Mouse (Mus musculus): Measurements from ENCODE around the gene Lrrn2. TPM values are rescaled to one million over a fixed set of nuclear protein-coding genes. Genes with fewer than 3 reads are reported as not detected.

Gene Lrrn2
- polyA plus RNA-seq, 1 experiment from 2014 or later, result 3.4 TPM

DNA sequence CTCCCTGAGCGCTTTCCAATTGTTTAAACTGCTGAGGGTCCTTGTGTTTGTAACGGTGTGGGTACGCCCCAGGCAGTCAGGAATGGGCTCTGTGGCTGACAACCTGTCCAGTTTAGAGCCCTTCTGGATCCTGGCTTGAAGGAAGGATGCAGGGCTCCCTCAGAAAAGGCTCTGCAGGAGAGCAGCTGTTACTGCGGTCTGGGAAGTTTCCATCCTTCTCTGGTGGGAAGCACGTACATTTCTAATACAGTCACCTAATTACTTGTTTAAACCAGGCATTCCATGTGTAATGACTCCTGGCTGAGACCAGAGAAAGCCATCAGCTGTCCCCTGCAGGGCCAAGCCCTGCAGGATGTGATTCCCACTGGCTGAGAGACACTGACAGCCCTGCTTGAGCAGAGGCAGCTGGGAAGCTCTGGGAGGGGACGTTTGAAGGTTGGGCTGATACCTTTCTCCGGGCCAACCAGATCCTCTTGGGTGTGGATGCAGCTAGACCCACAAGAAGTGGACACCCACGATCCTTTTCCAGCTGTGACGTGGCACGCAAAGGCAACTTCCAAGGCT, 38.1 kb downstream of the Lrrn2 start:
- Histone ChIP-seq H3K9me3 (no peaks in the 10 kb centered on the region), H3K4me3 (no peak overlapping the region), H3K4me1 (peaks cover 40% of the 10 kb centered on the region), H3K27ac (replicated peaks) (0 out of 2 replicates have a peak overlapping the region, but pooled peaks have one; percentile 16), H3K27me3 (replicated peaks; ENCODE audit: low read depth, poor library complexity, severe bottlenecking) (peaks cover 94% of the 10 kb centered on the region), H3K36me3 (replicated peaks) (no peaks in the 10 kb centered on the region)
- no peak for DNase-seq (ENCODE audit: low spot score)
- 22% methylated on average over 10 of the region's 10 CpGs for WGBS

DNA sequence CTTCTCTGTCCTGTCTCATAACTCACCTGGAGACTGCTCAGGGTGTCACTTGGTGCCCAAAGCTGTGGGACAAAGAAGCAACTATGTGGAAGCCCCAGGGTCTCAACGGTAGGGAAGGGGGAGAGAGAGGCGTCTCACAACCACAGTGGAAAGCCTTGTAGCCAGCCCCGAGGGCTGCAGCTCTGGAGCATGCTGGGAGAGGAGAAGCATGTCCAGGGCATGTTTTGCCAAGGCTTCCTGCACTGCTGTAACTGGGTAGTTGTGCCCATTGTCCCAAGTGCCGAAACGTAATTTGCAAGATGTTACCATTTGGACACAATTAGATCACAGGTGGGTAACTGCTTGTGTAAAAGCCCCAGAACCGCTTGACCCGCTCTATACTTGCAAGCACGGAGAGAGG, 39.2 kb downstream of the Lrrn2 start:
- 75% methylated on average over 8 of the region's 8 CpGs for WGBS
- H3K4me3 ChIP-seq, result no peak overlapping the region
- peaks cover 39% of the 10 kb centered on the region for H3K4me1 ChIP-seq
- H3K9me3 ChIP-seq, result no peaks in the 10 kb centered on the region
- no peak for DNase-seq (ENCODE audit: low spot score)
- peaks cover 87% of the 10 kb centered on the region for H3K27me3 ChIP-seq (replicated peaks; ENCODE audit: low read depth, poor library complexity, severe bottlenecking)
- no peaks in the 10 kb centered on the region for H3K36me3 ChIP-seq (replicated peaks)
- H3K27ac ChIP-seq (replicated peaks), result no peak overlapping the region

DNA sequence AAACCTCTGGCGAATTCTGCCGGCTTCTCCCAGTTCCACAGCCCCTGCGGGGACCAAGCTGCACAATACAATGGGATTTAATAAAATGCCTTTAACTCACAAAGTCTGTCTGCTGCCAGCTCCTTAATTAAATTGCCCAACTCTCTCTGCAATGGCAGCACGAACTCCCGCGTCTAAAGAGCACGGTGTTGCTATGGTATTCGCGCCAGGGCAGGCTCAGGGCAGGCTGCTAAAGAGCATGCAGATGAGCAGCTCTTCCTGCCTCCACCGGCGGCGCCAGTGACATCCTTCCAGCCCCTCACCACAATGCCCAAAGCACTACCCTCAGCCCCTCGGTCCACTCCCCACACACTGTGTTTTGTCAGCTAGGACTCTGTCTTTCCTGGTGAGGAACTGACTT, 41.0 kb downstream of the Lrrn2 start:
- no peaks in the 10 kb centered on the region for H3K9me3 ChIP-seq
- H3K4me3 ChIP-seq, result peak overlapping the region; percentile 27; the same call in 1 of the 2 replicates
- 7% methylated on average over 13 of the region's 13 CpGs for whole genome bisulfite sequencing
- H3K4me1 ChIP-seq, result peaks cover 39% of the 10 kb centered on the region
- H3K27me3 ChIP-seq (replicated peaks; ENCODE audit: low read depth, poor library complexity, severe bottlenecking), result peaks cover 70% of the 10 kb centered on the region
- H3K27ac ChIP-seq (replicated peaks), result 0 out of 2 replicates have a peak overlapping the region, but pooled peaks have one; percentile 0
- no peaks in the 10 kb centered on the region for H3K36me3 ChIP-seq (replicated peaks)
- DNase-seq (ENCODE audit: low spot score), result peak; percentile 46

DNA sequence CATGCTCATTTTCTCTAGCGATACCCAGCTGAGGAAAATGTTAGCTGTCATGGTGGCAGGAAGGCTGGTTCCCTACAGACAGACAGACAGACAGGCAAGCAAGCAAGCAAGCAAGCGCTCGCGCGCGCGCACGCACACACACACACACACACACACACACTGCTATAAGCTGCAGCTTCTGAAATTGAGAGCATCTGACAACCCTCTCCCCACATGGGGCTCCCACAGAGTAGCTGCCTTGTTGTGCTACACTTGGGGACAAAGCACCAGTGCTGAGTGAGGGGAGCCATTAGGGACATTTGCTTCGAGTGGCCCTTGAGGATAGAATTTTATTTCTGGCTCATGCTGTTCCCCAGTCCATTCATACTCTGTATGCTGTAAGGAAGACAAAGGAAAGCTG, 42.2 kb downstream of the Lrrn2 start:
- Histone ChIP-seq H3K4me1 (peaks cover 38% of the 10 kb centered on the region), H3K36me3 (replicated peaks) (no peaks in the 10 kb centered on the region), H3K4me3 (no peak overlapping the region), H3K9me3 (no peaks in the 10 kb centered on the region), H3K27ac (replicated peaks) (no peak overlapping the region), H3K27me3 (replicated peaks; ENCODE audit: low read depth, poor library complexity, severe bottlenecking) (peaks cover 58% of the 10 kb centered on the region)
- 86% methylated on average over 9 of the region's 9 CpGs for WGBS
- DNase-seq (ENCODE audit: low spot score), result no peak

DNA sequence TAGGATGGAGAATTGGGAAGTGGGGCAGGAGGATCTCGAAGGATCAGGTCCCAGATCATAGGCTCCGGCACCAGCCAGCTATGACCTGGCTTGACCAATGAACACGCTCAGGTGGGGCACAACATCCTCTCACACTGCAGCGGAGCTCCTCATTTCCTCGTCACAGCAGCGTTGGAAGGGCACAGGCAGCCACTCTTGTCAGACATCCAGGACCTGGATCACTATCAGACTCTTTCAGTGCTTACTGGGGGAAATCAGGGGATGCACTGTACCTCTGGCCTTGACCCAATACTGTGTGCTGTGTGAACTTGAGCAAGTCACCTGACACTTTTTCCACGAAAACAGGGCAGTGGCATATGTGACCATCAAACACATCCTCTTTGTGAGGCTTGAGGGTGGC, 45.2 kb downstream of the Lrrn2 start:
- Histone ChIP-seq H3K27me3 (replicated peaks; ENCODE audit: low read depth, poor library complexity, severe bottlenecking) (peaks cover 35% of the 10 kb centered on the region), H3K9me3 (no peaks in the 10 kb centered on the region), H3K4me3 (no peak overlapping the region), H3K36me3 (replicated peaks) (no peaks in the 10 kb centered on the region), H3K27ac (replicated peaks) (no peak overlapping the region), H3K4me1 (peaks cover 36% of the 10 kb centered on the region)
- WGBS, result 85% methylated on average over 7 of the region's 7 CpGs
- no peak for DNase-seq (ENCODE audit: low spot score)

DNA sequence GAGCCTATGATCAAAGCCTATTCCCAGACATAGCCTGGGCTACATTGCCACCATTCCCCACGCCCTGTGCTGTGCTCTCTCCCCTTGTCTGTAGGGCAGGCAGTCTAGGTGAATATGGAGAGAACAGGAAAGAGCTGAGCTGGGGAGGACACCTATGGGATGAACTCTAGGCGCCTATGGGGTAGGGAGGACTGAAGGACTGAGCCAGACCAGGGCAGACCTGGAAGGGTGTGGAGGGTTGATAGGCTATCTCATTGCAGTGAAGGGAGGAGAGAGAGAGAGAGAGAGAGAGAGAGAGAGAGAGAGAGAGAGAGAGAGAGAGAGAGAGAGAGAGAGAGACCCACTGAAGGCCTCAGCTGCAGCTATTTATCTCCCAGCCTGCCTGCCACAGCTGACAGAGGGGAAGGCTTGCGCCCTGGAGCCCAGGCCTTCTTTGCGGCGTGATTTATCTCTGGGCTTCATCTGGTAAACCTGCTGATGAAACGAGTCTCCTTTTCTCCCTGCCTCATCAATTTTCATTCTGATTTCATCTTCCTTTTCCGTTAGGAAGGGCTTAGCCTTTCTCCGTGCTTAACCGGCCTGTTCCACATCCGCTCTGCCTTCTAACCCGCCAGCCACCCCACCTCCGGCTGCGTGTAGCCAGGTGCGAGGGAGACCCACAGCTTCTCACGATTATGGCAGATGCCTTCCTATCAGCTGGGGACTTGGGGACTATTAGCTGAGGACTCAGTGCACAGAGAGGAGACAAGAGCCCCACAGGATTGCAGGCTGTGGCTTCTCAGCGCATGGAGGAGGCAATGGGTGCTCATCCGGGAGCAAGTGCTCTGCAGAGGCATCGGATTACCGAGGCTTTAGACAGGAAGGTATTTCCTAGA, 48.2 kb downstream of the Lrrn2 start:
- Histone ChIP-seq H3K27ac (replicated peaks) (no peak overlapping the region), H3K36me3 (replicated peaks) (no peaks in the 10 kb centered on the region), H3K4me1 (peaks cover 12% of the 10 kb centered on the region), H3K27me3 (replicated peaks; ENCODE audit: low read depth, poor library complexity, severe bottlenecking) (peaks cover 16% of the 10 kb centered on the region; the same call in 1 of the 2 replicates), H3K4me3 (no peak overlapping the region), H3K9me3 (no peaks in the 10 kb centered on the region)
- WGBS, result 57% methylated on average over 19 of the region's 19 CpGs
- DNase-seq (ENCODE audit: low spot score), result no peak

DNA sequence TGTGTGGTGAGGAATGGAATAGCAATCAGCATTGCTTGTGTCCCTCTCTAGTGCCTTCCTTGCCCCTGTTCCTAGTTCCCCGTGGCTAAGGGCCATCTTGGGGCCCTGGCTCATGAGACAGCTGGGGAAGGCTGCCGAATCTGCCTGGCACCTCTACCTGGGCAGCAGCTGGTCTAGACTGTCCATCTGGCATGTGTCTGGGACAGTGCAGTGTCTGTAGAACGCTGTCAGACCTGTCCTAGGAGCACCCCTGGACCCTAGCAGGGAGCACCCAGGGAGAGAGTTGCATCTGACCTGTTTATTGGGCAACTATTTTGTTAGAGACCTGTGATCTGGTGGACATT, 48.8 kb downstream of the Lrrn2 start:
- no peaks in the 10 kb centered on the region for H3K9me3 ChIP-seq
- H3K27ac ChIP-seq (replicated peaks), result no peak overlapping the region
- no peak overlapping the region for H3K4me3 ChIP-seq
- no peaks in the 10 kb centered on the region for H3K36me3 ChIP-seq (replicated peaks)
- H3K27me3 ChIP-seq (replicated peaks; ENCODE audit: low read depth, poor library complexity, severe bottlenecking), result peaks cover 19% of the 10 kb centered on the region
- WGBS, result 66% methylated on average over 3 of the region's 3 CpGs
- no peak for DNase-seq (ENCODE audit: low spot score)
- H3K4me1 ChIP-seq, result peaks cover 12% of the 10 kb centered on the region

DNA sequence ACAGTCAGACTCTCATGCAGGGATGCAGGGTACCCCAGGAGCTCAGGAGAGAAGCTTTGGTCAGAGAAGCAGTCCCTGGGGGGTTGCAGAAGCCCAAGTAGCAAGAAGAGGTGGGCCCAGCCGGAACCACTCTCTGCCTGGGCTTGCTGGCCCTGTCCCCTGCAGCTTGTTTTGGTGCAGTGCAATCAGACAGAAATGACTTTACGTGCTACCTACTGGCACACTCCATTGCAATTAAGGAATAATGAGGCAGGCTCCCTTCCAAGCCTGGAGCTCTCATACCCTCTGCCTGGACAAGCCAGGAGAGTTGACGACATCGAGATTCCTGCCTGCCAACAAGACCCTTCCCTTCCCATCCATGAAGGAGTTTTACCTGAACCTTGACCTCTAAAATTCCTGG, 50.2 kb downstream of the Lrrn2 start:
- WGBS, result 76% methylated on average over 4 of the region's 4 CpGs
- H3K4me1 ChIP-seq, result peaks cover 21% of the 10 kb centered on the region
- H3K9me3 ChIP-seq, result no peaks in the 10 kb centered on the region
- H3K36me3 ChIP-seq (replicated peaks), result no peaks in the 10 kb centered on the region
- H3K27ac ChIP-seq (replicated peaks), result no peak overlapping the region
- no peak overlapping the region for H3K4me3 ChIP-seq
- no peak for DNase-seq (ENCODE audit: low spot score)
- H3K27me3 ChIP-seq (replicated peaks; ENCODE audit: low read depth, poor library complexity, severe bottlenecking), result peaks cover 23% of the 10 kb centered on the region

DNA sequence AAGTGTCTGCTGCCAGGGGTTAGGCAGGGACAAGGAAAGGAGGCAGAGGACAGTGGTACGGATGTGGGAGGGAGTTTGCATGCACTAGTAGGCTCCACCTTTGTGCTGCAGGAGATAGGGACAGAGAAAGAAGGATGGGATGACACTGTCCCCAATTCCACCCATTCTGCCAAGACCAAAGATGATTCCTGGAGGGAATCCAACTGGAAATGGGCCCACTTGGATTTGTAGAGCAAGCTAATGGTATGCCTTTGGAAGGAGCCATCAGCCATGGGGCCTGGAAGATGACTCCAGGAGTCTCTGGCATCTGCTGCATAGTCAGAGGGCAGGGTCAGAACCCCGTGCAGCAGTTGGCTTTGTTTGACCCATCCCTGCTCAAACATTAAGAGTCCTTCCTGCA, 52.3 kb downstream of the Lrrn2 start:
- peaks cover 23% of the 10 kb centered on the region for H3K27me3 ChIP-seq (replicated peaks; ENCODE audit: low read depth, poor library complexity, severe bottlenecking)
- WGBS, result 77% methylated on average over 2 of the region's 2 CpGs
- H3K27ac ChIP-seq (replicated peaks), result no peak overlapping the region

DNA sequence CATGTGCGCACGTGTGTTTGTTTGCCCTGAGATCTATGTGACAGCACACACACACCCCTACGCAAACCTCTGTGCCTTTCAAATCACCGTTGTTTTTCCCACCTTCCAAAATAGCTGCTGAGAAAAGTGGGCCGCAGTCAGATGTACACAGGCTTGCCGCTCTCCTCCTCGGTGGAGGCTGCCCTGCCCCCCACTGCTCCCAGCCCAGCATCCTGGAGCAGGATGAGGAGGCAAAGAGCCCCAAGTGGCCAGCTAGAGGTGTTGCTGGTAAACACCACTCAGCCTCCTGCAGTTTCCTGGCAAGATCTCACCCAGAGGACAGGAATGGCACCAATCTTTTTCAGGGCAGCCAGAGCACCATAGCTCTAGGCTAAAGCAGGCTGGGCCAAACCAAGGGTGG, 54.8 kb downstream of the Lrrn2 start:
- peak; percentile 63 for DNase-seq (ENCODE audit: low spot score)
- Histone ChIP-seq H3K9me3 (no peaks in the 10 kb centered on the region), H3K27ac (replicated peaks) (no peak overlapping the region), H3K4me3 (no peak overlapping the region), H3K4me1 (peaks cover 18% of the 10 kb centered on the region), H3K36me3 (replicated peaks) (no peaks in the 10 kb centered on the region; the same call in 1 of the 2 replicates), H3K27me3 (replicated peaks; ENCODE audit: low read depth, poor library complexity, severe bottlenecking) (peaks cover 16% of the 10 kb centered on the region)
- WGBS, result 32% methylated on average over 7 of the region's 7 CpGs

More for the DNA sequence above, 52.3 kb downstream of the Lrrn2 start:
- Histone ChIP-seq H3K36me3 (replicated peaks) (no peaks in the 10 kb centered on the region), H3K4me1 (peaks cover 21% of the 10 kb centered on the region), H3K4me3 (no peak overlapping the region), H3K9me3 (no peaks in the 10 kb centered on the region)
- no peak for DNase-seq (ENCODE audit: low spot score)

DNA sequence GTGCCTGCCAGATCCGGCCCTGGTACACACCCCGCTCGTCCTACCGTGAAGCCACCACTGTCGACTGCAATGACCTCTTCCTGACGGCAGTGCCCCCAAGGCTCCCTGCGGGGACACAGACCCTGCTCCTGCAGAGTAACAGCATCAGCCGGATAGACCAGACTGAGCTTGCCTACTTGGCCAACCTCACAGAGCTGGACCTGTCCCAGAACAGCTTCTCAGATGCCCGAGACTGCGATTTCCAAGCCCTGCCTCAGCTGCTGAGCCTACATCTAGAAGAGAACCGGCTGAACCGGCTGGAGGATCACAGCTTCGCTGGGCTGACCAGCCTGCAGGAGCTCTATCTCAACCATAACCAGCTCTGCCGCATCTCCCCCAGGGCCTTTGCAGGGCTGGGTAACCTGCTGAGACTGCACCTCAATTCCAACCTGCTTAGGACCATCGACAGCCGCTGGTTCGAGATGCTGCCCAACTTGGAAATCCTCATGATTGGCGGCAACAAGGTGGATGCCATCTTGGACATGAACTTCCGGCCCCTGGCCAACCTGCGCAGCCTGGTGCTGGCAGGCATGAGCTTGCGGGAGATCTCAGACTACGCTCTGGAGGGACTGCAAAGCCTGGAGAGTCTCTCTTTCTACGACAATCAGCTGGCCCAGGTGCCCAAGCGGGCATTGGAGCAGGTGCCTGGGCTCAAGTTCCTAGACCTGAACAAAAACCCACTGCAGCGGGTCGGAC, 57.4 kb downstream of the Lrrn2 start:
- Histone ChIP-seq H3K4me1 (peaks cover 25% of the 10 kb centered on the region), H3K4me3 (no peak overlapping the region), H3K36me3 (replicated peaks) (no peaks in the 10 kb centered on the region; the same call in 1 of the 2 replicates), H3K9me3 (no peaks in the 10 kb centered on the region), H3K27me3 (replicated peaks; ENCODE audit: low read depth, poor library complexity, severe bottlenecking) (peaks cover 10% of the 10 kb centered on the region; the same call in 1 of the 2 replicates), H3K27ac (replicated peaks) (no peak overlapping the region)
- 86% methylated on average over 26 of the region's 26 CpGs for WGBS
- DNase-seq (ENCODE audit: low spot score), result no peak

DNA sequence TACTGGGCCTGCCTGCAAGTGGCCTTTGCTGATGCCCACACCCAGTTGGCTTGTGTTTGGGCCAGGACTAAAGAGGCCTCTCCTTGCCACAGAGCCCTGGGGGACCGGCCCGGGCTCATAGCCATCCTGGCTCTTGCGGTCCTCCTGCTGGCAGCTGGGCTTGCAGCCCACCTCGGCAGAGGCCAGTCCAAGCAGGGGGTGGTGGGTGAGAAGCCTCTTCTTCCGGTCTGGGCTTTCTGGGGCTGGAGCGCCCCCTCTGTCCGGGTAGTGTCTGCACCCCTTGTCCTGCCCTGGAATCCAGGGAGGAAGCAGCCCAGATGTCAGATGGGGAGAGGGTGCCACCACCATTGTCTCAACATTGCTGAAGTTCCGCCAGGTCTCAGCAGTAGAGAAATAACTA, 58.9 kb downstream of the Lrrn2 start:
- no peaks in the 10 kb centered on the region; the same call in 1 of the 2 replicates for H3K36me3 ChIP-seq (replicated peaks)
- no peak for DNase-seq (ENCODE audit: low spot score)
- H3K9me3 ChIP-seq, result no peaks in the 10 kb centered on the region
- 81% methylated on average over 8 of the region's 8 CpGs for WGBS
- H3K27ac ChIP-seq (replicated peaks), result 0 out of 2 replicates have a peak overlapping the region, but pooled peaks have one; percentile 1
- 0 out of 2 replicates have a peak, but pooled peaks cover 3% of the 10 kb centered on the region for H3K27me3 ChIP-seq (replicated peaks; ENCODE audit: low read depth, poor library complexity, severe bottlenecking)
- peaks cover 25% of the 10 kb centered on the region for H3K4me1 ChIP-seq
- H3K4me3 ChIP-seq, result no peak overlapping the region

Data from embryonic facial prominence, embryonic 10.5 days (tissue).